Mouse (Mus musculus) kidney, adult 18-20 months (tissue): ENCODE data around the gene Eif4e2.

Source experiments
- DNase-seq: peaks from one replicate; pipeline ENCODE4 v3.0.0; 2021

The Eif4e2 gene

DNA sequence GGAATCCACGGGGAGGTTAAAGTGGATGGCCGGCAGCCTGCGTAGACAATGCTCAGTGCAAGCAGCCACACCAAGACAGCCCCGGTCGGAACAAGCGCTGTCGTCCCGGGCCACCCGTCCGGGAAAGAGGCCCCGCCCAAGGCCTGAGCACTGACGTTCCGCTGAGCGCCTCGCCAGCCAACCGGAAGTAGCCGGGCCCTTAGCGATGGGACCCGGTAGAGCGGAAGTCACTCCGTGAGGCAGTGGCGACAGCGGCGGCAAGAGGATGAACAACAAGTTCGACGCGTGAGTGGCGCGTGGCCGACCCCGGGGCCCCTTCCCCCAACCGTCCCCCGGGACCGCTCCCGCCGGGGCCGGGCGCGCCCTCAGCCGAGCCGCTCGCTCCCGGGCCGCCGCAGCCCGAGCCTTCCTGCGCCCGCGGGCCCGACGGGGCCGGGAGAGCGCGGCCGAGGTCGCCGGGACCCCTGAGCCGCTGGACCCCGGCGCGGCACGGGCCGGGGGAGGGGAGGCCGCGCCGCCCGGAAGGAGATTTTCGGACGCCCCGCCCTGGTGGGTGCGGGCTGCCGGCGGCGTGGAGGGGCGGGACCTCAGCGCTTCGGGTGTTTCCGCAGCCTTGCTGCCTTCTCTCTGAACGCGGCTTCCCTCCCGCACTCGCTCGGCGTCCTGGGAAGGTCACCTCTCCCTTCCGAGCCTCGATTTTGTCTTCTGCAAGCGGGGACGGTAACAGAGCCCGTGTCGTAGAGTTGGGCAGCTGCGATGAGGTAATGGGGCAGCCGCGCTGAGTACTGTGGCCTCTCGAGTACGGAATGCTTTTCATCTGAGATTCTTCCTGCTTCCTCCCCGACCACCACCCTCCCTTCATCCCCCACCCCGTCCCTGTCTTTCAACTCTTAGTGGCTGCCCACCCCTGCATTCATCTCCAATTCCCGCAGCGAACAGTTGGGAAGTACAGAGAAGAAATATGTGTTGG is at the start of gene Eif4e2:
TSS of gene Eif4e2 (plus strand) at position 180 of the 970 bp plus-strand sequence.
- DNase-seq: peak; percentile 91

DNA sequence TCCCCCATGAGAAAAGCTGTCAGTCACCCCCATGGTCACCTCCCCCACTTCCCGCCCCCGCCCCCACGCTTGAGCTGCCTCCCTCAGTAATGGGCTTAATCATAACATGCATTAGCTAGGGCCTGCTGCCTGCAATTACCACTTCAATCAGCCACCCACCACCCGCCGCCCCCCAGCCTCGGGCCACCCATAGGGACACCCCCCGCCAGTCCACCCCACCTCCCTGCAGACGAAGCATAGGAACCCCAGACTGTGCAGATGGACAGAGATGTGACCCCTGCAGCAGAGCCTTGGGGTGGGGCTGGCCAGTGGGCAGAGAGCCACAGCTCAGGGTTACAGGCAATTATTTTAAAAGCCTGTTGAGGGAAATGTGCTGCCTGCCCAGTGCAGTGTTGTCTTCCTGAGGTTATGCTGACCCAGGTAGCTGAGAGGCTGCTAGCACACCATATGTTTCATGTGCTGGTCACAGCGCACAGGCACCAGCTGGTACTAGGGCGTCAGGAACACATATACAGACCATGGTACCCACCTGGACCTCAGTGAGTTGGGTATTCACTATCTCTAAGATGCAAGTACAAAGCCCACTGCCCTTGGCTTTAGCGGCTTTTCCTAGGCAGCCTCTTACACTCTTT is 49.4 kb upstream of the Eif4e2 start:
- DNase-seq: no peak

- DNase-seq: no peak
These were observed 48.9 kb upstream of the Eif4e2 start for GRCm38 (mm10) chr1:87164796-87165184.

GRCm38 (mm10) chr1:87170458-87170857 is 43.3 kb upstream of the Eif4e2 start:
- DNase-seq: no peak

- DNase-seq: no peak
These were observed 42.4 kb upstream of the Eif4e2 start for GRCm38 (mm10) chr1:87171312-87171711.

DNA sequence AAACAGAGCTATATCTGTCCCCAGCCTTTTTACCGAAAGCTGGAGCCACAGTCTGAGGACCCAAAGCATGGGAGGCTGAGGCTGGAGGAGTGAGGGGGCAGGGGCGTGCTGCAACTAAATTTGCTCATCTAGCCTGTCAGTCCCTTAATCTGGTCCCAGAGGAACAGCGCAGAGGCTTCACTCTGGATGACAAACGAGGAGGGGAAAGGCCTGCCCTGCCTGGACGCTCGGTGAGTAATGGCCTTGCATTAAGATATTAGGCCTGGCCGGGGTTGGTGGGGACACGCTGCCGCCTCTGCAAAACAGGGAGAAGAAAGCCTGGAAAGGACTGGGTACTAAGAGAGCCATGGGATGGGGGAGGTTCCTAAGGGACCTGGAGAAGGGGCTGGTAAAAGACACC is 41.4 kb upstream of the Eif4e2 start:
- DNase-seq: no peak

DNA sequence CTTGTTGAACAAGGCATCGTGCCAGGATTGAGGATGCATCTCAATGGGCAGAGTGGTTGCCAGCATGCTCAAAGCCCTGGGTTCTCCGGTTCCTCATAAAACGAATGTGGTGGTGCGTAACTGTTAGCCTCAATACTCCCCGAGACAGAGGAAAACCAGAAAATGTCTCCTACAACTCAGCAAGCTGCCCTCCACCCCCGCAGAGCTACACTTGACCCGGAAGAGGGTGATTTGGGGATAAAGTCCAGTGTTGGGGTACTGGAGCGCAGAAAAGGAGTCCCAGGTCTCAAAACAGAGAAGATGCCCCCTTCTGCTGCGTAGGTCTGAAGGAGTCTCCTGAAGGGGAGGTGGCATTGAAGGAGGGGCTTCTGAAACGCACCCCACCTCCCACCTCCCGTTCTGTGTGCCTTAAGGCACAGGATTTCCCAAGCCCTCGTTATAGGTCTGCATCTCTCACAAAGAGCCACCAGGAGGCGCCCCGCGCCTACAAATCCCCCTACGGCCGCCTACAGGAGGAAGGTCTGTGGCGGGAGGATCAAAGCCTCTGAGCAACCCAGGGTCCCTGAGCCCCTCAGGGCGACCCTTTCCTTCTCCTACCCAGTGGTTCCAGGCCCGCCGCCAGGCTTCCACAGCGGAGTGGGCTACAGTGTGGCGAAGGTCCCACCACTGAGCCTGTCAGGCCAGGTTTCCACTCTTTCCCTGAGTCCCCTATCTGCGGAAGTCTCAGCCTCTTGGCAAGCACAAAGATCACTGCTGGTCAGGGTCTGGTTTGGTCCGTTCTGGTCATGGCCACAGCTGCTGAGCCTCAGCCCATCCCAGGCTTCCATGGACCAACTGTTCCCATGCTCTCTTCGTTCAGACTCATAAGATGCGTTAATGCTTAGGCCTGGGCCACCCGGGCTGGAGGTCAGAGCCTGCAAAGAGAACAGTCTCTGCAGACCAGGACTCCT is 39.4 kb upstream of the Eif4e2 start:
- DNase-seq: peak; percentile 79

GRCm38 (mm10) chr1:87175852-87176292 is 37.8 kb upstream of the Eif4e2 start:
- no peak for DNase-seq

DNA sequence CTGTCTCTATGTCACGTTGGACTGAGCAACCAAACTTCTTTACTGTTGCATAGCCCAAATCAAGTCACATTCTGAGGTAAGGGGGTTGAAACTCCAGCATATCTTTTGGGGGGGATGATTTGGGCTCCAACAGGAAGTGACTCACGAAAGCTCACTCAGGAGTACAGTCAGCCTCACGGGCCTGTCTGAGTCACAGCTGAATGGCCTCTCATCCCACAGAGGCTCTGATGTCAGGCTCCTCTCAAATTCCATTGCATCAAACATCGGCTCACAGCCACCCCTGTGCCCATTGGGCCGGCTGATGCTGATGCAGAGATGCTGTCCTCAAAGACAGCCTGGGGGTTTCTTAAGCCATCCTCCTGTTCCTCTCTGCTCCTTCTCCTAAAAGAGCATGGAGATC is 32.8 kb upstream of the Eif4e2 start:
- DNase-seq: no peak

GRCm38 (mm10) chr1:87183013-87183412 is 30.7 kb upstream of the Eif4e2 start, which contains the start of gene Prss56:
Gene Prss56, plus strand, starts transcription at chr1:87183313.
- DNase-seq: no peak

DNA sequence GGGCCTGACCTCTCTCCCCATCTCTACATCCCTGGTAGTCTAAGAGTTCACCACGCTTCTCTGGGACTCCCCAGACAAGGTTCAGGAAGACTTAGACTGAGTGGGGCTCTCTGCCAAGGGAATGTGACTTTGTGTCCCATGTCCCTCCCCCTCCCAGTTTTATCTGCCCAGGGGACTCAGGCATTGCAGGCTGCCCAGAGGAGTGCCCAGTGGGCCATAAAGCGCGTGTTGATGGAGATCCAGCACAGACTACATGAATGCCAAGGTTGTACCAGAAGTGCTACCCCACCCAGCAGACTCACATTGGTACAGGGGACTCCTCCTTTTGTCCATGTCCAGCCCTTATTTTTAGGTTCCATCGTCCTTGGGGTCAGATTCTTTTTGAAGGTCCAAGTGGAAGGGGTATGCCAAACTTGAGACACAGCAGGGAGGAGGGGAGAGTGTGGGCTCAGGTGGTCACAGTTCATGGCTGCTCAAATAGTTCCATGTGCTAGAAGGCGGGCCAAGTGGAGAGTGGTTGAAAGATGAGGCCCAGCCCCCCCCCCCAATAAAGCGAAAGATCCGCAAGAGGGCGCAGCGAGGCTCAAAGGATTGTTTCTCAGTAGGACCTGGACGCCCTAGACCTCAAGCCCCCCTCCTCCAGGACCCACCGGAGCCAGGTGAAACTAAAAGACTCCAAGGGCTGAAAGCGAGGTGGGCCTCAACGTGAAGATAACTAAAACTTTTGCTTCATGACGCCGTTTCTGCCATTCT is 29.5 kb upstream of the Eif4e2 start:
- DNase-seq: no peak

- peak; percentile 80 for DNase-seq
These were observed 29.0 kb upstream of the Eif4e2 start for GRCm38 (mm10) chr1:87184751-87185139.

DNA sequence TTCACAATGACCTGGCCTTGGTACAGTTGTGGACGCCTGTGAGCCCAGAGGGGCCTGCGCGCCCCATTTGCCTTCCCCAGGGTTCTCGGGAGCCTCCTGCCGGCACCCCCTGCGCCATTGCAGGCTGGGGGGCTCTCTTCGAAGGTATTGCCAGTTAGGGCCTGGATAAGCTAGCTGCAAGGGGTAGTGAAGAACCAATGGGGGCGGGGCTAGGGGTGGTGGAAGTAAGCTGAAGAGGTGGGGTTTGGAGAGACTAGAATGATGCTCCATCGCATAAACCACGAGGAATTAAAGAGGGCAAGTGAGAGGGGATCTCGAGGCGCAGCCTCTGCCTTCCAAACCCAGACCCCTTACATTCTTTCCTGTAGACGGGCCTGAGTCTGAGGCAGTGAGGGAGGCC is 28.2 kb upstream of the Eif4e2 start:
- no peak for DNase-seq

DNA sequence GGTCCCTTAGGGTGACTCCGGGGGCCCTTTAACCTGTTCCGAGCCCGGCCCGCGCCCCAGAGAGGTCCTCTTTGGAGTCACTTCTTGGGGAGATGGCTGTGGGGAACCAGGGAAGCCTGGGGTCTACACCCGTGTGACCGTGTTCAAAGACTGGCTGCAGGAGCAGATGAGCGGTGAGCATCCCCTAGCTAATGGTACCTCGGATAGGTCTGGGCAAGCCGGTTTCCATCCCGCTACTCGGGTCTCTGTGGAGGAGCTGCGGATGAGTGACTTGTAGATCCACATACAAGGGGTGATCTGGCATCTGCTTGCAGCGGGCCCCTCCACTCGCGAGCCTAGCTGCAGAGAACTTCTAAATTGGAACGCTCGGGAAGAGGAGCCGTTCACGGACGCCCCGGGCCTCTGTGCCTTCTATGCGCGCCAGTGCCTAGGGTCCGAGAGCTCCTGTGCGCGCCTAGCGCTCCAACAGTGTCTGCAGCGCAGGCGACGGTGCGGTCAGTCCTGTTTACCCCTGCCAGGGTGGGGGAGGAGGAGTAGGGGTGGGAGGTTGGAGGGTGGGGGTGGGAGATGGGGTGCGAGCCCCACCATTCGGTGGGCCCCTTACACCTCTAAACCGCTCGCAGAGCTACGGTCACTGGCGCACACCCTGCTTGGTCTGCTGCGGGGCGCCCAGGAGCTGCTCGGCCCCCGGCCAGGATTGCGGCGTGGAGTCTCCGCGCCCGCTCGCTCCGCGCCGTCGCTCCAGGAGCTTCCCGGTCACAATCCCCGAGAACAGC is 27.3 kb upstream of the Eif4e2 start:
- peak; percentile 13 for DNase-seq

DNA sequence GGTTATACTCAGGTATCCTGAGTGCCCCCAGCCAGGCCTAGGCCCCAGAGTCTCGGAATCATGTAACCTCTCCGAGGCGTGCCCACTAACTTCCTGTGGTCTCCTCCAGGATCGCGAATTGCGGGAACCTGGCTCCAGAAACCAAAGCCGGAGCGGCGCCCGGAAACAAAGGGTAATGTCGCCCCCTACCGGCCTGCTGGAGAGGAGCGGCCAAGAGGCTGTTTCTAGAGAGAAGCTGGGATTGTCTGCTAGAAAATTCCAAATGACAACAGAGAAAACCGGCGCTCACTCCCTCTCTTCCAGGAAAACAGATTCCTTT is 26.7 kb upstream of the Eif4e2 start:
- DNase-seq: peak; percentile 72

- DNase-seq: no peak
These were observed 23.3 kb upstream of the Eif4e2 start, which contains the start of gene Chrnd for GRCm38 (mm10) chr1:87190429-87190828. Gene Chrnd, plus strand, starts transcription at chr1:87190607.

DNA sequence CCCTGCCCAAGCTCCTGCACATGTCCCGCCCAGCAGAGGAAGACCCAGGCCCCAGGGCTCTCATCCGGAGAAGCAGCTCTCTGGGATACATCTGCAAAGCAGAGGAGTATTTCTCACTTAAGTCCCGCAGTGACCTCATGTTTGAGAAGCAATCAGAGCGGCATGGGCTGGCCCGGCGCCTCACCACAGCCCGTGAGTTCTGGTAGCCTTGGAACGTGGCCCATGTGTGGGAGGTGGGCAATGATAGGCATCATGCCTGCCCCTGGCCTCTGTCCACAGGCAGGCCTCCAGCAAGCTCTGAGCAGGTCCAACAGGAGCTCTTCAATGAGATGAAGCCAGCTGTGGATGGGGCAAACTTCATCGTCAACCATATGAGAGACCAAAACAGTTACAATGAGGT is 16.4 kb upstream of the Eif4e2 start:
- no peak for DNase-seq

DNA sequence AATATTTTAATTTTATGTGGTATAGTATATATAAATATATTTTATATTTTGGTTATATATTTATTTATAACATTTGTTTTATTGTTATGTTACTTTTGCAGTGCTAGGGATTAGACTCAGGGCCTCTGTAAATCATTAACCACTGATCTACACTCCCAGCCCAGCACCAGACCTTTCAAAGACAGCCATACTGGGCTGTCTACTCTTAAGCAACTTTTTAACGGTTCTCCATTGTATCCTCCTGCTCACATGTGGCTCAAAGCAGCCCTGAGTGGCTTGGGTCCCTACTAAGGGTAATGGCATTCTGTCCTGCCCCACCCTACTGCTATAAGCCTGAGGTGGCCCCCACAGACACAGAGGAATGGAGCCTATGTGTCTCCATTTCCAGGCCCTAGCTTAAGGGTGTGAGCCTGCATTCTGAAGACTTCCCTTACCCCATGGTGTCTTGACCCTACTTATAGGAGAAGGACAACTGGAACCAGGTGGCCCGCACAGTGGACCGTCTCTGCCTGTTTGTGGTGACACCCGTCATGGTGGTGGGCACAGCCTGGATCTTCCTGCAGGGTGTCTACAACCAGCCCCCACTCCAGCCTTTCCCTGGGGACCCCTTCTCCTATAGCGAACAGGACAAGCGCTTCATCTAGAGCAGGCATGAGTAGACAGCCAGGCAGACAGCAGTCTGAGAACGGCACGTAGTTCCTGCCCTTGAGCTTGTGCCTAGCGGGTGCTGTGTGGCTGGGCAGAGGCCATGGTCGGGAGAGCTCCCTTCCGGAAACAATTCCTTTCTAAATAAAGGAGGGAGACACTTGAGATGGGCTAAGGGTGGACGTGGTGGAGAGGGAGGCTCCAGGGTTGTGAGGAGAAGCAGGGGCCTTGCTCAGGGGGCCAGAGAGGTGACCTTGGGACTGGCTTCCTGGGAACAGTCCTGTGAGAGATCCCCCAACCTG is 15.3 kb upstream of the Eif4e2 start:
- DNase-seq: no peak

DNA sequence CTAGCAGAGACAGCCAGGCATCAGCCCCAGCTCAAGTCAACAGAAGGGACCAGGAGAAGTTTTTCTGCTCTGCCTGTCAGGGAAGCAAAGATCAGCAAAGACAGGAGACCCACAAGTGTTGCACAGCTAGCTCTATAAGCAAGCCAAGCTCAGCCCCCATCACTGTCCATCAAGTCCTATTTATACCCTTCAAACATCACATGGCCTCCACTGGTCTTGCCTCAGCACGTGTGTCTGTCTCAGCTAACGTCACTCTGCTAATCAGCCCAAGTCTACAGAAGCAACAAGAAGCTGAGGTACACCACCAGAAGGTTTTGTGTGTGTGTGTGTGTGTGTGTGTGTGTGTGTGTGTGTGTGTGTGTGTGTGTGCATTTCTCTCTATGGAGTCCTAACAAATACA is 12.9 kb upstream of the Eif4e2 start:
- DNase-seq: no peak

DNA sequence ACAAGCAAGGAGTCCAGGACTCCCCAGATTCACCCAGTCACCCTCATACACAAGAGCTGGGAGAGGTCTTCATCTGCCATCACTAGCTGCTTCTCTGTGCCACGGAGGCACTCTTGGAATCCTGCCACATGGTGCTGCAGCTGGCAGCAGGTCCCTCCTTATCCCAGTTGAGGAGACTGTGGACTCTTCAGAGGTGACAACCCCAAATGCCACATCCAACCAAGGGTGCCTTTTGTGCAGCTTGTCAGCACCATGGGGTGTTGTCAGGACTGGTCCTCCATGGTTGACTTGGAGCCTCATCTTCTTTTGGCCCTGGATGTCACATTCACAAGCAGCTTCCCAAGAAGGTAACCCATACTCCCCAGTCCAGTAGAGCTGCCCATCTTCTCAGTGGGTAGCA is 11.9 kb upstream of the Eif4e2 start:
- no peak for DNase-seq
